Mouse (Mus musculus): ENCODE results near the gene Neurl2. TPM values are rescaled to one million over a fixed set of nuclear protein-coding genes. Genes with fewer than 3 reads are reported as not detected.
"Not testable (repeated sequence)": the region's sequence is repeated elsewhere in the genome, so short reads cannot be mapped to it uniquely, and the experiment has no call there.

Neurl2 gene
- 44.5 and 46.7 TPM in 2 replicates for polyA plus RNA-seq (2015; fragmentation: Nextera tagmentation; extraction: Ambion mirVana)

- H3K27ac ChIP-seq (replicated peaks) = peak within 1 kb of the TSS; percentile 99
- H3K9me3 ChIP-seq = no peaks in the 10 kb centered on the region
- peak within 1 kb of the TSS; percentile 98 for H3K4me2 ChIP-seq
- peaks cover 49% of the 10 kb centered on the region for H3K36me3 ChIP-seq
- H3K27me3 ChIP-seq (replicated peaks) = no peaks in the 10 kb centered on the region
- 0% methylated on average over 31 of the region's 31 CpGs for WGBS
- peaks cover 31% of the 10 kb centered on the region for H3K4me1 ChIP-seq
- H3K9ac ChIP-seq = peak within 1 kb of the TSS; percentile 94
- peak within 1 kb of the TSS; percentile 81 for H3K4me3 ChIP-seq
- peak; percentile 71 for ATAC-seq (ENCODE audit: extremely low read depth, insufficient number of reproducible peaks, low FRiP score, low TSS enrichment)
Observed at GRCm38 (mm10) chr2:164833314-164833959, at the start of gene Neurl2. Gene Neurl2 (minus strand): TSS chr2:164833456.

GRCm38 (mm10) chr2:164882619-164883018 lies 49.4 kb upstream of the Neurl2 start:
- 81% methylated on average over 9 of the region's 9 CpGs for WGBS

GRCm38 (mm10) chr2:164879568-164880277 lies 46.5 kb upstream of the Neurl2 start:
- H3K9me3 ChIP-seq = no peaks in the 10 kb centered on the region

More at GRCm38 (mm10) chr2:164882619-164883018, 49.4 kb upstream of the Neurl2 start:
- Histone ChIP-seq H3K36me3 (peaks cover 52% of the 10 kb centered on the region), H3K9ac (no peak overlapping the region), H3K27ac (replicated peaks) (no peak overlapping the region), H3K4me1 (peaks cover 32% of the 10 kb centered on the region), H3K27me3 (replicated peaks) (no peaks in the 10 kb centered on the region), H3K9me3 (no peaks in the 10 kb centered on the region), H3K4me3 (no peak overlapping the region), H3K4me2 (no peak overlapping the region)
- ATAC-seq (ENCODE audit: extremely low read depth, insufficient number of reproducible peaks, low FRiP score, low TSS enrichment) = no peak

GRCm38 (mm10) chr2:164879228-164879567 lies 45.9 kb upstream of the Neurl2 start, which contains the start of gene Pcif1:
Gene Pcif1 (plus strand): TSS chr2:164879304.
- H3K9ac ChIP-seq = peak within 1 kb of the TSS; percentile 100
- H3K27ac ChIP-seq (replicated peaks) = peak within 1 kb of the TSS; percentile 100
- H3K4me2 ChIP-seq = peak within 1 kb of the TSS; percentile 79
- peaks cover 24% of the 10 kb centered on the region for H3K36me3 ChIP-seq
- no peaks in the 10 kb centered on the region for H3K27me3 ChIP-seq (replicated peaks)
- H3K9me3 ChIP-seq = no peaks in the 10 kb centered on the region
- under 1% methylated on average over 38 of the region's 40 CpGs for WGBS
- H3K4me1 ChIP-seq = peaks cover 34% of the 10 kb centered on the region
- H3K4me3 ChIP-seq = peak within 1 kb of the TSS; percentile 94
- ATAC-seq (ENCODE audit: extremely low read depth, insufficient number of reproducible peaks, low FRiP score, low TSS enrichment) = peak; percentile 78

More at GRCm38 (mm10) chr2:164879568-164880277, 46.5 kb upstream of the Neurl2 start:
- H3K27me3 ChIP-seq (replicated peaks) = no peaks in the 10 kb centered on the region
- peak; percentile 84 for ATAC-seq (ENCODE audit: extremely low read depth, insufficient number of reproducible peaks, low FRiP score, low TSS enrichment)
- H3K4me2 ChIP-seq = peak overlapping the region; percentile 79
- peaks cover 29% of the 10 kb centered on the region for H3K4me1 ChIP-seq
- H3K9ac ChIP-seq = peak overlapping the region; percentile 100
- H3K4me3 ChIP-seq = peak overlapping the region; percentile 94
- WGBS = under 1% methylated on average over 64 of the region's 72 CpGs
- H3K36me3 ChIP-seq = peaks cover 30% of the 10 kb centered on the region
- peak overlapping the region; percentile 100 for H3K27ac ChIP-seq (replicated peaks)

GRCm38 (mm10) chr2:164878509-164879227 lies 45.4 kb upstream of the Neurl2 start:
- H3K4me2 ChIP-seq = peak overlapping the region; percentile 79
- WGBS = 2% methylated on average over 28 of the region's 28 CpGs
- peak overlapping the region; percentile 94 for H3K4me3 ChIP-seq
- peak overlapping the region; percentile 100 for H3K9ac ChIP-seq
- peak overlapping the region; percentile 100 for H3K27ac ChIP-seq (replicated peaks)
- ATAC-seq (ENCODE audit: extremely low read depth, insufficient number of reproducible peaks, low FRiP score, low TSS enrichment) = peak; percentile 32; the same call in 1 of the 2 replicates
- peaks cover 39% of the 10 kb centered on the region for H3K4me1 ChIP-seq
- no peaks in the 10 kb centered on the region for H3K9me3 ChIP-seq
- H3K36me3 ChIP-seq = peaks cover 19% of the 10 kb centered on the region
- H3K27me3 ChIP-seq (replicated peaks) = no peaks in the 10 kb centered on the region

- H3K27me3 ChIP-seq (replicated peaks); H3K36me3 ChIP-seq; H3K9me3 ChIP-seq; ATAC-seq (ENCODE audit: extremely low read depth, insufficient number of reproducible peaks, low FRiP score, low TSS enrichment): not testable (repeated sequence)
- H3K4me3 ChIP-seq = peak overlapping the region; percentile 94
- 72% methylated on average over 11 of the region's 11 CpGs for WGBS
- H3K4me1 ChIP-seq = peaks cover 41% of the 10 kb centered on the region
- peak overlapping the region; percentile 100; the same call in 1 of the 2 replicates for H3K9ac ChIP-seq
- H3K27ac ChIP-seq (replicated peaks) = peak overlapping the region; percentile 100
- peak overlapping the region; percentile 79 for H3K4me2 ChIP-seq
Observed at GRCm38 (mm10) chr2:164877376-164878215, 44.3 kb upstream of the Neurl2 start.

GRCm38 (mm10) chr2:164875648-164876047 lies 42.4 kb upstream of the Neurl2 start:
- not testable (repeated sequence) for H3K4me2 ChIP-seq; H3K27ac ChIP-seq (replicated peaks); H3K27me3 ChIP-seq (replicated peaks); H3K9ac ChIP-seq; H3K36me3 ChIP-seq; ATAC-seq (ENCODE audit: extremely low read depth, insufficient number of reproducible peaks, low FRiP score, low TSS enrichment); H3K4me3 ChIP-seq; H3K9me3 ChIP-seq
- 39% methylated on average over 2 of the region's 2 CpGs for WGBS
- H3K4me1 ChIP-seq = peaks cover 36% of the 10 kb centered on the region

GRCm38 (mm10) chr2:164874239-164874769 lies 41.0 kb upstream of the Neurl2 start:
- Histone ChIP-seq H3K36me3 (peaks cover 7% of the 10 kb centered on the region), H3K4me1 (peaks cover 30% of the 10 kb centered on the region), H3K9ac (peak overlapping the region; percentile 55), H3K4me2 (no peak overlapping the region), H3K27me3 (replicated peaks) (no peaks in the 10 kb centered on the region), H3K4me3 (no peak overlapping the region), H3K9me3 (no peaks in the 10 kb centered on the region), H3K27ac (replicated peaks) (peak overlapping the region; percentile 81)
- no peak for ATAC-seq (ENCODE audit: extremely low read depth, insufficient number of reproducible peaks, low FRiP score, low TSS enrichment)
- 3% methylated on average over 1 of the region's 1 CpGs for WGBS

GRCm38 (mm10) chr2:164873621-164874020 lies 40.4 kb upstream of the Neurl2 start:
- Histone ChIP-seq H3K27ac (replicated peaks) (peak overlapping the region; percentile 81), H3K4me3 (no peak overlapping the region), H3K4me2 (no peak overlapping the region), H3K27me3 (replicated peaks) (no peaks in the 10 kb centered on the region), H3K9me3 (no peaks in the 10 kb centered on the region), H3K9ac (peak overlapping the region; percentile 55; the same call in 1 of the 2 replicates), H3K4me1 (peaks cover 30% of the 10 kb centered on the region), H3K36me3 (peaks cover 7% of the 10 kb centered on the region)
- 56% methylated on average over 3 of the region's 3 CpGs for WGBS
- ATAC-seq (ENCODE audit: extremely low read depth, insufficient number of reproducible peaks, low FRiP score, low TSS enrichment) = no peak

- Histone ChIP-seq H3K4me3 (no peak overlapping the region), H3K4me2 (no peak overlapping the region), H3K4me1 (peaks cover 28% of the 10 kb centered on the region), H3K9me3 (0 out of 2 replicates have a peak, but pooled peaks cover 5% of the 10 kb centered on the region), H3K27ac (replicated peaks) (no peak overlapping the region), H3K27me3 (replicated peaks) (no peaks in the 10 kb centered on the region), H3K36me3 (no peaks in the 10 kb centered on the region; the same call in 1 of the 2 replicates), H3K9ac (no peak overlapping the region)
- ATAC-seq (ENCODE audit: extremely low read depth, insufficient number of reproducible peaks, low FRiP score, low TSS enrichment) = no peak
- WGBS = 46% methylated on average over 6 of the region's 6 CpGs
Observed at GRCm38 (mm10) chr2:164871602-164872303, 38.5 kb upstream of the Neurl2 start.
